ENCODE assay signal across 14 mouse cellular contexts in the genomic region with DNA sequence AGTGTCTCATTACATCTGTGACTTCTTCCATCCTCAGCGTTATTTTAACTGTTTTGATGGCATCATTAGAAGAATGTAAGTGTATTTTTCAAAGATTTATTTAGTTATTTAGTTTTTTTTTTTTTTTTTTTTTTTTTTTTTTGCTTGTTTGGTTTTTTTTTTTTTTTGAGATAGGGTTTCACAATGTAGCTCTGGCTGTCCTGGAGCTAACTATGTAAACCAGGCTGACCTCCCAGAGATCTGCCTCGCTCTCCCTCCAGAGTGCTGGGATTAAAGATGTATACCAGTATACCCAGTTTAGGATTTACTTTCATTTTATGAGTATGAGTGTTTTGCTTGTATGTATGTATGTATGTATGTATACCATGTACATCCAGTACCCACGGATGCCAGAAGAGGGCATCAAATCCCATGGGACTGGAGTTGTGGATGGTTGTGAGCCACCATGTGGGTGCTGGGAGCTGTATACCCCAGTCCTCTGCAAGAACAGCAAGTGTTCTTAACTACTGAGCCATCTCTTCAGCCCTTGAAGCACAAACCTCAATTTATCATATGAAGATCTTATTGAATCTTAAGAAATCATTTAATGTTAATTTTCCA. TPM values are rescaled to one million over a fixed set of nuclear protein-coding genes. Genes with fewer than 3 reads are reported as not detected.
DNase-seq lines count a peak whose midpoint lies in the region; ATAC-seq and TF ChIP-seq lines count a peak whose summit lies in the region.
"Had no signal": no experiment of that assay in that cellular context is flagged by ENCODE, and none has a peak within 500 bp of the region (broad histone marks: within the 10 kb centered on the region; RNA-seq: fewer than 3 reads in every experiment).

No protein-coding gene starts in this region.

- H3K9ac ChIP-seq in lung, postnatal 0 days (replicated peaks; ENCODE audit: low read depth): no peak overlapping the region
- H3K9ac ChIP-seq in midbrain, postnatal 0 days (replicated peaks; ENCODE audit: low read length, poor library complexity, severe bottlenecking): no peak overlapping the region

- H3K4me1 ChIP-seq in lung, postnatal 0 days (ENCODE audit: insufficient read depth, low read depth, low read length): peaks cover 9% of the 10 kb centered on the region; the same call in 1 of the 2 replicates
- peaks cover 4% of the 10 kb centered on the region; the same call in 1 of the 2 replicates for H3K4me1 ChIP-seq in midbrain, postnatal 0 days (ENCODE audit: insufficient read depth, low read length)

- no peaks in the 10 kb centered on the region for H3K27me3 ChIP-seq in lung, postnatal 0 days (replicated peaks; ENCODE audit: insufficient read depth, low read length)
- H3K27me3 ChIP-seq in midbrain, postnatal 0 days (ENCODE audit: insufficient read depth, low read length): no peaks in the 10 kb centered on the region
- H3K27me3 ChIP-seq: heart, embryonic 15.5 days; limb, embryonic 12.5 days had no signal

- peaks cover 9% of the 10 kb centered on the region for H3K36me3 ChIP-seq in lung, postnatal 0 days (ENCODE audit: insufficient read depth, low read length)
- H3K36me3 ChIP-seq in midbrain, postnatal 0 days (ENCODE audit: insufficient read depth, low read length): peaks cover 17% of the 10 kb centered on the region; the same call in 1 of the 2 replicates

- ATAC-seq in lung, postnatal 0 days: no peak
- ATAC-seq in midbrain, postnatal 0 days (ENCODE audit: low FRiP score): no peak

- no peak overlapping the region for H3K4me2 ChIP-seq in lung, postnatal 0 days (replicated peaks; ENCODE audit: low read depth, low read length)
- no peak overlapping the region for H3K4me2 ChIP-seq in midbrain, postnatal 0 days (ENCODE audit: low read depth, low read length, poor library complexity, severe bottlenecking)

- TF ChIP-seq EP300 in lung, postnatal 0 days (IDR thresholded peaks at IDR 0.05): no peak

- TF ChIP-seq CTCF in gastrocnemius, adult 2 months (IDR thresholded peaks at IDR 0.05): no peak
- peak; percentile 36 for TF ChIP-seq CTCF in lung, postnatal 0 days (IDR thresholded peaks at IDR 0.05)
- peak; percentile 42 for TF ChIP-seq CTCF in midbrain, postnatal 0 days (IDR thresholded peaks at IDR 0.05)

- intact Hi-C loops in gastrocnemius, adult 2 months (cut with DNase I): no loop called here

- no peak overlapping the region for H3K27ac ChIP-seq in gastrocnemius, adult 2 months
- H3K27ac ChIP-seq in lung, postnatal 0 days (ENCODE audit: low read length): no peak overlapping the region
- H3K27ac ChIP-seq in midbrain, postnatal 0 days (ENCODE audit: low read depth, low read length): no peak overlapping the region
- H3K27ac ChIP-seq: heart, embryonic 15.5 days; limb, embryonic 12.5 days had no signal

- DNase-seq in gastrocnemius, adult 2 months: no peak
- no peak for DNase-seq in gastrocnemius, adult 18-20 months (ENCODE audit: low spot score)
- no peak for DNase-seq in lung, postnatal 0 days (ENCODE audit: low spot score)
- no peak for DNase-seq in lung, postnatal 25 days (ENCODE audit: low spot score)
- DNase-seq in adipocyte (ENCODE audit: low spot score): peak; percentile 28
- DNase-seq in midbrain, postnatal 0 days (ENCODE audit: low spot score): no peak
- DNase-seq in thymus, adult 18-20 months: no peak
- no peak for DNase-seq in cerebellum, adult 11-12 months
- DNase-seq: cerebellum, postnatal 25 days; kidney, postnatal 36 days; right cerebral cortex, postnatal 4 days; thymus, adult 2 months had no signal

- H3K4me3 ChIP-seq in gastrocnemius, adult 2 months: peak overlapping the region; percentile 92; the same call in 1 of the 2 replicates
- no peak overlapping the region for H3K4me3 ChIP-seq in lung, postnatal 0 days (ENCODE audit: low read depth, low read length)
- H3K4me3 ChIP-seq in midbrain, postnatal 0 days (ENCODE audit: low read depth, low read length): no peak overlapping the region

- 89% methylated on average over 3 of the region's 3 CpGs for WGBS in lung, postnatal 0 days
- 85% methylated on average over 3 of the region's 3 CpGs for WGBS in midbrain, postnatal 0 days

- no peaks in the 10 kb centered on the region for H3K9me3 ChIP-seq in lung, postnatal 0 days (ENCODE audit: low read length)
- no peaks in the 10 kb centered on the region for H3K9me3 ChIP-seq in midbrain, postnatal 0 days (ENCODE audit: low read length)
- H3K9me3 ChIP-seq: heart, embryonic 15.5 days; limb, embryonic 12.5 days had no signal

RNA-seq across cellular contexts. Expression of a gene that starts 1.9 kb away (rescaled TPM):
- 10 to 100 TPM in 1 of 2 experiments, 1 to 10 TPM in 1; 7.4 to 12.6 TPM for total RNA-seq in gastrocnemius, adult 2 months (2021)
- total RNA-seq in gastrocnemius, adult 18-20 months (2021): 10 to 100 TPM in 1 of 2 experiments, 1 to 10 TPM in 1; 8.0 to 12.4 TPM
- 41.3 and 47.6 TPM in 2 replicates for polyA plus RNA-seq in lung, postnatal 0 days (2015; fragmentation: Nextera tagmentation; extraction: Ambion mirVana)
- total RNA-seq in midbrain, postnatal 0 days (2014; rRNA removed): 23.2 and 31.6 TPM in 2 replicates
- 8.7 and 9.0 TPM in 2 replicates for polyA plus RNA-seq in midbrain, postnatal 0 days (2015; fragmentation: Nextera tagmentation; extraction: Ambion mirVana)

RNA-seq across cellular contexts. Expression of a gene that starts 2.0 kb away (rescaled TPM):
- total RNA-seq in gastrocnemius, adult 2 months (2021): 1 to 10 TPM; 3.0 to 4.2 TPM
- total RNA-seq in gastrocnemius, adult 18-20 months (2021): 1 to 10 TPM; 3.0 to 3.2 TPM
- 6.3 and 7.8 TPM in 2 replicates for polyA plus RNA-seq in lung, postnatal 0 days (2015; fragmentation: Nextera tagmentation; extraction: Ambion mirVana)
- total RNA-seq in midbrain, postnatal 0 days (2014; rRNA removed): 19.2 and 24.0 TPM in 2 replicates
- 27.0 and 32.0 TPM in 2 replicates for polyA plus RNA-seq in midbrain, postnatal 0 days (2015; fragmentation: Nextera tagmentation; extraction: Ambion mirVana)

RNA-seq across cellular contexts. Expression of a gene that starts 21.3 kb away (rescaled TPM):
- 100 to 1,000 TPM; 245 to 263 TPM for total RNA-seq in gastrocnemius, adult 2 months (2021)
- total RNA-seq in gastrocnemius, adult 18-20 months (2021): 100 to 1,000 TPM; 249 to 275 TPM
- 101 and 120 TPM in 2 replicates for polyA plus RNA-seq in lung, postnatal 0 days (2015; fragmentation: Nextera tagmentation; extraction: Ambion mirVana)
- total RNA-seq in midbrain, postnatal 0 days (2014; rRNA removed): 9.6 and 10.6 TPM in 2 replicates
- 46.2 and 51.2 TPM in 2 replicates for polyA plus RNA-seq in midbrain, postnatal 0 days (2015; fragmentation: Nextera tagmentation; extraction: Ambion mirVana)

Comparison
In these comparisons a context has a peak if more than half of its experiments do, and no peak if none do; other contexts are left out.
1. RNA of a gene that starts 21.3 kb away (total RNA-seq): 249 to 275 TPM in gastrocnemius, adult 18-20 months and 245 to 263 TPM in gastrocnemius, adult 2 months; 9.6 to 10.6 TPM in midbrain, postnatal 0 days; every median in the first group is over 10 times any median in the second.